ENCODE assay signal across 8 mouse cellular contexts in genomic region chr7:117381188-117381981, GRCm38 (mm10). TPM values are rescaled to one million over a fixed set of nuclear protein-coding genes. Genes with fewer than 3 reads are reported as not detected.
DNase-seq lines count a peak whose midpoint lies in the region; ATAC-seq lines count a peak whose summit lies in the region.

No protein-coding gene starts in this region.

- DNase-seq in right cerebral cortex, adult 2 months (ENCODE audit: low spot score in 2 of 2) = peak; percentile 58 to 60
- no peak for DNase-seq in right cerebral cortex, postnatal 36 days (ENCODE audit: low spot score in 2 of 2)
- DNase-seq in cerebellum, postnatal 36 days = peak; percentile 17 to 19
- DNase-seq in gastrocnemius, postnatal 25 days = peak; percentile 67
- DNase-seq in kidney, postnatal 4 days = peak; percentile 70 to 83
- peak; percentile 10 to 15 for DNase-seq in spleen, postnatal 14 days (ENCODE audit: low spot score in 2 of 2)
- DNase-seq in layer of hippocampus, adult 11-12 months (ENCODE audit: low spot score) = no peak

- ATAC-seq in megakaryocyte progenitor cell, adult 5-6 weeks (replicated peaks; ENCODE audit: poor library complexity) = 0 out of 2 replicates have a peak, but pooled peaks have one; percentile 12

RNA-seq across cellular contexts. Expression of gene Xylt1, which starts 0.6 kb away (rescaled TPM):
- 1 to 10 TPM; 4.6 to 6.2 TPM for total RNA-seq in gastrocnemius, postnatal 25 days (2021)
- 20.0 and 24.9 TPM in 2 replicates for total RNA-seq in megakaryocyte progenitor cell, adult 5-6 weeks (2015)
- total RNA-seq in megakaryocyte progenitor cell, adult 5-6 weeks (2017) = 12.0 and 17.1 TPM in 2 replicates

Comparison
In these comparisons a context has a peak if more than half of its experiments do, and no peak if none do; other contexts are left out.
1. DNase-seq: peak in right cerebral cortex, adult 2 months (2 of 2), cerebellum, postnatal 36 days (2 of 2), gastrocnemius, postnatal 25 days (single experiment), kidney, postnatal 4 days (2 of 2) and spleen, postnatal 14 days (2 of 2); none in right cerebral cortex, postnatal 36 days (0 of 2) and layer of hippocampus, adult 11-12 months (single experiment).